Mouse (Mus musculus) liver, embryonic 14.5 days (tissue): ENCODE data around the gene Sdk2.

ENCODE experiments used
- CTCF ChIP-seq: IDR thresholded peaks from 2 replicates; pipeline ENCODE4 v1.5.1; 2016; ENCODE audit warnings: antibody characterized with exemption, low read depth, control low read depth
- EP300 ChIP-seq: IDR thresholded peaks from 2 replicates; pipeline ENCODE4 v1.6.1; 2016; ENCODE audit warnings: antibody characterized with exemption, low read depth

- TF ChIP-seq CTCF (no peak), EP300 (no peak)
Measured at GRCm38 (mm10) chr11:114072644-114073043, 5.8 kb upstream of the Sdk2 start.
